Mouse (Mus musculus) kidney, adult 2 months (tissue): ENCODE measurements at regions not wholly inside any gene's neighbourhood (a gene's known extent, or its start where the extent isn't known, plus 50 kb on each side); places are given as distances from the start of the nearest gene placed in this dataset.

Experiments used
- DNase-seq: peaks from one replicate; pipeline ENCODE4 v3.0.0; 2021
- H3K27ac ChIP-seq: fragments of 200-500 bp; 2 replicates; pipeline ENCODE4 v1.5.1; 2012; ENCODE audit warnings: low read depth, low read length, control low read depth, inconsistent platforms; ENCODE audit not compliant: insufficient read depth
- H3K27me3 ChIP-seq: fragments of 200-500 bp; replicated peaks from 2 replicates; pipeline ENCODE4 v1.6.1; 2012; ENCODE audit warnings: mild to moderate bottlenecking, moderate library complexity, low read length, inconsistent platforms; ENCODE audit not compliant: control insufficient read depth, insufficient read depth
- H3K36me3 ChIP-seq: fragments of 200-500 bp; 2 replicates; pipeline ENCODE4 v1.6.1; 2012; ENCODE audit warnings: mild to moderate bottlenecking, moderate library complexity, low read length, inconsistent platforms; ENCODE audit not compliant: control insufficient read depth, insufficient read depth
- H3K4me1 ChIP-seq: fragments of 200-500 bp; 2 replicates; pipeline ENCODE4 v1.6.1; 2011; ENCODE audit warnings: low read length; ENCODE audit not compliant: control insufficient read depth, insufficient read depth
- H3K4me3 ChIP-seq: fragments of 200-500 bp; 2 replicates; pipeline ENCODE4 v1.5.1; 2011; ENCODE audit warnings: mild to moderate bottlenecking, low read depth, low read length, control low read depth; ENCODE audit not compliant: insufficient read depth
- CTCF ChIP-seq: fragments of 200-500 bp; conservative IDR thresholded peaks from 2 replicates; pipeline ENCODE4 v1.5.1; 2011; ENCODE audit warnings: low read depth, mild to moderate bottlenecking, control low read depth, low read length, moderate library complexity, mixed read lengths; ENCODE audit not compliant: insufficient read depth, insufficient read length
- POLR2A ChIP-seq: fragments of 200-500 bp; IDR thresholded peaks from one replicate; pipeline ENCODE4 v1.6.1; 2011; ENCODE audit warnings: low read depth, low read length, control low read depth
- WGBS: fragments of 180-500 bp; shearing (Covaris S2); methylation state at CpG from one replicate; pipeline ENCODE4 v1.1.7; 2018; 5-methylcytosine and 5-hydroxymethylcytosine counted together

DNA sequence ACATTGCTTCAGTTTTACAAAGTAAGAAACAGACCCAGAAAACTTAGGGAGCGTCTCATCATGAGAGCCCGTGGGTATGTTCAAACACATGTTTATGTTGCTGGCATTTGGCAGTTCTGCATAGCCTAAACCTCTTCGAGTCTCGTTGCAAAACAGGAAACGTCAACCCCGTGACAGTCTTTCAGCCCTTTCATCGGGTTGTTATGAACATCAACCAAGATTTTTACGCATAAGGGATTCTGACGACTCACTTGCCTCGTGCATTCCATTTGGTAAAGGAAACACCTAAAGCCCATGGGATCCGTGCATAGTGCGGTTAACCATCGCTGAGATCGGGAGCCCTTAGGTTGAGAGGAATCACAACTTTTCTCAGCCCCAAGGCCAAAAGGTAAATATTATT is 115.7 kb downstream of the Gpam start:
- DNase-seq = no peak
- no peak for TF ChIP-seq POLR2A
- TF ChIP-seq CTCF = no peak
- WGBS = 87% methylated on average over 14 of the region's 14 CpGs
- Histone ChIP-seq H3K27me3 (no peaks in the 10 kb centered on the region), H3K4me1 (no peaks in the 10 kb centered on the region), H3K27ac (no peak overlapping the region), H3K4me3 (no peak overlapping the region), H3K36me3 (no peaks in the 10 kb centered on the region)

DNA sequence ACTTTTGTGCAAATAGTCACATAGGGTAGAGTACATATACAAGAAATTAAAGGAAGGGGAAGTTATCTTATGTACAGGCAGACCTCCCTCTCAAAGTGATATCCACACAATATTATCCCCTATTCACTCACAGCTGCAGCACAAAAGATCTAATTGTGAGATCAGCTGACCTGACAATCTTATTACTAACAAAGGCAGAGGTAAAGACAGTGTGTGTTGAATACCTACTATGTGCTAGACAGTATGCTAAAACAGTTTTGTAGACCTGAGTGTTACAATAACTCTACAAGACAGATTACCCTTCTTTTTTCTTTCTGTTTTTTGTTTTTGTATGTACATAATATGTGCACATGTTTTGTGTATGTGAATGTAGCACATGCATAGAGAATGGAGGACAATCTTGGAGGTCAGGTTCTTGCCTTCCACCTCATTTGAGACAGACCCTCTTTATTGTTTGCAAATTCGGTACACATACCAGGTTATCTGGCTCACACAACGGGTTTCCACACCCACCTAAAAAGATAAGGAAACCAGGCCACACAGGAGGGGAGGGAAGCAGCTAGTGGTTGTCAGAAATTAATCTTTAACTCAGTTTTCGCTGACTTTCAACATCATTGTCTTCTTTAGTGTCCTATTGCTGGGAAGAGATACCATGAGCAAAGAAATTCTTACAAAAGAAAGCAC is 118.4 kb downstream of the Gpam start:
- Histone ChIP-seq H3K27me3 (no peaks in the 10 kb centered on the region), H3K27ac (no peak overlapping the region), H3K36me3 (no peaks in the 10 kb centered on the region), H3K4me1 (no peaks in the 10 kb centered on the region), H3K4me3 (no peak overlapping the region)
- TF ChIP-seq CTCF = no peak
- TF ChIP-seq POLR2A = no peak
- 78% methylated on average over 3 of the region's 3 CpGs for WGBS
- no peak for DNase-seq

DNA sequence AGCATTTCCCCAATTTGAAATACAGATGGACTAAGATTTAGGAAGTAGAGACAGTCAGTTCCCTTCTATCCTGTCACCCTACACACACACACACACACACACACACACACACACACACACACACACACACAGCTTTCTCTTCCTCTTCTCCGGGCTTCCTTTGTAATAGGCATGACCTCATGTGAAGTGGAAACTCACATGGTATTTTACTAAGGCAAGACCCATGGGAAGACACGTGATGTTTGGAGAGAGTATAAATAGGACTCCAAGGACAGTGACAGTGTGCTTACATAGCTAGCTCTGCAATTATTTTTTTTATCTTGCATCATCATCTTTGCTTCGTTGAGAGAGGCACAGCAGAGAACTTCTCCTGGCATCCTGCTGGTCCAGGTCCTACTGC is 137.1 kb downstream of the Gpam start:
- no peak for DNase-seq
- Histone ChIP-seq H3K27ac (no peak overlapping the region), H3K36me3 (no peaks in the 10 kb centered on the region), H3K4me1 (no peaks in the 10 kb centered on the region), H3K27me3 (no peaks in the 10 kb centered on the region), H3K4me3 (no peak overlapping the region)
- TF ChIP-seq POLR2A = no peak
- TF ChIP-seq CTCF = no peak
- WGBS = 73% methylated on average over 3 of the region's 3 CpGs

DNA sequence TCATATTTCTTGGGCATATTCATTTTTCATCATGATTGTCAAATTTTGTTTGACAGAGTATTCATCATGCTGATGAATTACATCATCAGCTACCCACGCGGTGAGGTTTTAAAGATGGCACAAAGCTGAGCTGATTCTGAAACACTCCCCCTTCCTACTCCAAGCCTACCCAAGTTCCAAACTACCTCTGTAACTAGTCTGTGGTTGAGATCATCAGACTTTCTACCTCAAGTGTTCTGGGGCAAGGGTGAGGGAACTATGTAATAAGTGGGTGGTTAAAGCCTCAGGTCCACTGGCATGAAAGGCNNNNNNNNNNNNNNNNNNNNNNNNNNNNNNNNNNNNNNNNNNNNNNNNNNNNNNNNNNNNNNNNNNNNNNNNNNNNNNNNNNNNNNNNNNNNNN is 142.5 kb downstream of the Gpam start:
- H3K36me3 ChIP-seq = no peaks in the 10 kb centered on the region
- H3K27me3 ChIP-seq = no peaks in the 10 kb centered on the region
- 94% methylated on average over 2 of the region's 2 CpGs for WGBS
- no peak for TF ChIP-seq CTCF
- TF ChIP-seq POLR2A = no peak
- H3K4me1 ChIP-seq = no peaks in the 10 kb centered on the region
- no peak overlapping the region for H3K27ac ChIP-seq
- no peak for DNase-seq
- no peak overlapping the region for H3K4me3 ChIP-seq

DNA sequence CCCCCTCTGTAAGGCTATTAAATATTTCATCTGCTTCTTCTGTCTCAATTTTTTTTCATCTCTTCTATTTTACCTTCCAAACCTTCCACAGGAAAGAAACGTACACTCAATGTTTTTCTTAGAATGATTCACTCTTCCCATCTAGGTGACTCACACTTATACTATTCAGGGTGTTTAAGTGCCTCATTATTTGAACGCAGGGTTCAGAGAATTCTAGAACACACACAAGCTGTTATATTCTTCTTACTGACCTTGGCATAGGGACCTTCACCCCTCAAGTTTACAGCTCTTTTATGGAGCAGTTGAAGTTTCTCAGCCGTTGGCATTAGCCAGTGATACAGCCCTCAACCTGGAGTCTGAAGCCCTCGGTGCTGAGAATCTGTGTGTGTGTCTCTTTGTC is 144.2 kb downstream of the Gpam start:
- DNase-seq = no peak
- Histone ChIP-seq H3K4me3 (no peak overlapping the region), H3K27ac (no peak overlapping the region), H3K27me3 (no peaks in the 10 kb centered on the region), H3K4me1 (no peaks in the 10 kb centered on the region), H3K36me3 (no peaks in the 10 kb centered on the region)
- WGBS = 21% methylated on average over 4 of the region's 4 CpGs
- TF ChIP-seq CTCF = no peak
- TF ChIP-seq POLR2A = no peak

DNA sequence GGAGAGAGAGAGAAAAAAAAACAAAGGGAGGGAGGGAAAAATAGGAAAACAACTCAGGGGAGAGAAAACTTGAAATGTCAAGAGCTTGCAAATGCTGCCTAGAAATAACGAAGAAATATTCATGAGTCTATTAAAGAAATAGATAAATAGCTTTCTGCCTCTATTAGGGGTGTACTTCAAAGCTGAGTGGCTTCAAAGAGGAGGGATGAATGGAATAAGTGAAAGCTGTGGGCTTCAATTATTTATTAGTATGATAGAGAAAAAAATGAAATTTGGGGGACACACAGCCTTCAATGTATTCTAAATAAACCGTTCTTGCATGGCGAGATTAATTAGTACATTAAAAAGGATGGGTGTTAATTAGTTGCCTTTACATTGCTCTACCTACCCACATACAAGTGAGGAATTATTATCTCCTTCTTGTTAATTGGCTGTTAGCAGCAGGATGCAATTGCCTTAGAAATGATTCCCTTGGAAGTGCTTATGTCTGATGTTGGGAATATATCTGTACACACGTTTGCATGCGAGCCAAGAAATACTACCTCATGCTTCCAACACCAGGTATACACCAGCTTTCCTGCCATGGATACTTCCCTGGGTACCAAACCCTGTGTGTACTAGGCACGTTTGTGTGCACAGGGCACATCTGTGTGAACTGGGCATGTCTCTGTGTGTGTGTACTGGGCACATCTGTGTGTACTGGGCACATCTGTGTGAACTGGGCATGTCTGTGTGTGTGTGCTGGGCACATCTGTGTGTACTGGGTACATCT is 155.4 kb downstream of the Gpam start:
- TF ChIP-seq CTCF (no peak), POLR2A (no peak)
- no peak for DNase-seq
- no peak overlapping the region for H3K27ac ChIP-seq
- no peak overlapping the region for H3K4me3 ChIP-seq
- no peaks in the 10 kb centered on the region for H3K36me3 ChIP-seq
- no peaks in the 10 kb centered on the region for H3K27me3 ChIP-seq
- H3K4me1 ChIP-seq = no peaks in the 10 kb centered on the region
- 81% methylated on average over 6 of the region's 6 CpGs for whole genome bisulfite sequencing

DNA sequence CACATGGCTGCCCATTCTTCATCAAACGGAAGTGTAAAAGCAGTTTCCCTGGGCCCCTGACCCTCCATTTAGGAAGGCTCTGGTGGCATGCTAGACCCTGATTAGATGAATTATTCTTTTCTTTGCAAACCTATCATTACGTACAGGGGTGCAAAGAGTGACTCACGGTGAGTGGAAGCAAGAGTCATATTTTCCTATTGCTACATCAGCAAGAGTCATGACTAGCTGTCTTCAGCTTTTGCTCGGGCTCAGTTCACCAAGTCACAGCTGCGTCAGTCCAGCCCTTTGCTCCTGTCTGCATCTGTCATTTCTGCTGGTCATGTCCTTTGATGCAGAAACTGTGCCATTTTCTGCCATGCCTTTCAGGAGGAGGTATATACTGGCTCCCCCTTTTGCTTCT is 168.7 kb downstream of the Gpam start:
- Histone ChIP-seq H3K36me3 (no peaks in the 10 kb centered on the region), H3K4me3 (no peak overlapping the region), H3K27ac (no peak overlapping the region), H3K27me3 (no peaks in the 10 kb centered on the region), H3K4me1 (no peaks in the 10 kb centered on the region)
- no peak for DNase-seq
- WGBS = 79% methylated on average over 5 of the region's 5 CpGs
- TF ChIP-seq POLR2A (no peak), CTCF (no peak)
